Mouse (Mus musculus): ENCODE data around the gene Ccdc177.

GRCm38 (mm10) chr12:80721458-80721857 lies 39.0 kb downstream of the Ccdc177 start:
- no peak for TF ChIP-seq CTCF (IDR thresholded peaks at IDR 0.05; ENCODE audit: borderline replicate concordance, control insufficient read depth, extremely low read depth, insufficient read depth, low read length, poor library complexity)
- no peak for TF ChIP-seq POLR2A (IDR thresholded peaks at IDR 0.05; ENCODE audit: control insufficient read depth, extremely low read depth, insufficient read depth, low read length, poor library complexity)
